Mouse (Mus musculus) hindlimb bud, embryonic 11.5 days (tissue): ENCODE results near the gene March7.

Source experiments
- DNase-seq: peaks from one replicate; pipeline ENCODE4 v3.0.0-alpha.2; 2012; ENCODE audit warnings: low read depth, low spot score; ENCODE audit errors: extremely low spot score

Gene March7

DNA sequence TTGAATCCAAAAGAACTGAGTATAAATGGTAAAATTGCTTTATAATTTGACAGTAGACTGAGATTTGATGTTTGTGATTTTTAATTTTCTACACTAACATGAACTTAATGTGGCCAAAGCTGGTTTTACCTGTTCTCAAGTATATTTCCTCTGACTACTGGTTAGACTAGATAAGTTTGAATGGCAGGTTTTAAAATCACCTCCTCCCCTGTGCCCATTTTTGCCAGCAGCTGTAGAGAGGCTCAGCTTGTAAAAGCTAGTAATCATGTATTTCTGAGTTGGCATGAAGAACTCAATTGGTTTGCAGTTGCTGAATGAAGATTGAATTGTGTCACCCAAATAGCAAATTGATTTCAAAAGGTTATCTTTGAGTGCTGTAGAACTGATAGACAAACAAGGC is 2.8 kb downstream of the March7 start:
- DNase-seq: no peak

DNA sequence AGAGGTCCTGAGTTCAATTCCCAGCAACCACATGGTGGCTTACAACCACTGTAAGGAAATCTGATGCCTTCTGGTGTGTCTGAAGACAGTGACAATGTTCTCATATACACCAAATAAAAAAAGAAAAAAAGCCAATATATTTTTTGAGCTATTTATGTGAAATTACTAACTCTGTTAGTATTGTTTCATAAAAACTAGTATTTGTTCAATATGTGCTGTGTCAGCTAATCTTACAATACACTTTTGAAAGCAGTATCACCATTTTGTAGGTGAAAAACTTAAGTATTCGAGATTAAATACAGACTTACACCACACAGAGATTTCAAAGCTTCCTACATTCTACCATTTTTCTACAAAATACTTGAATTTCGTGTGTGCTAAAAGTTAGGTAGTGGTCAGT is 5.0 kb downstream of the March7 start:
- no peak for DNase-seq

DNA sequence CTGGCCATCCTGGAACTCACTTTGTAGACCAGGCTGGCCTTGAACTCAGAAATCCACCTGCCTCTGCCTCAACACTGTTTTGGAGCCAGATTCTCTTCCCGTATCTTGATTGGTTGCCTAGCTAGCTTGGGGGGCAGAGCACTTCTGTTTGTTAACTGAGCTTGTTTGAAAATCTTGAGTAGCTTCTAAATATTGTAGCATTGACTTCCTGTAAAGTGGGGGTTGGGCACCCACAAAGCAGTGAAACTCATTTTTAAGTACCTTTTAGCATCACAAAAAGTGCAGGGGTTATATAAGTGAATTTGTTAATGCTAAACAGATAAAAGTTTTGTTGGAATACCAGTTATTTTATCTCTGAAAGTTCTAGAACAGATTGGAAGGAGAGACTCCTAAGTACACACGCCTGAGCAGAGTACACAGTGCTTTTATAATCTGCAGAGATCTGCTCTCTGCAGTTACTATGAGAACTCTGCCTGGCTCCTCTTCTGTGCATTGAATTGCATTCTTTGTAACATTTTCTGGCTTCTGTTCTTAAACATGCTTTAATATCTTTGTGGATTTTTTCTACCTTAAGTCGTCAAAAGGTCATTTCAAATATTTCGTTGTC is 7.0 kb downstream of the March7 start:
- no peak for DNase-seq

DNA sequence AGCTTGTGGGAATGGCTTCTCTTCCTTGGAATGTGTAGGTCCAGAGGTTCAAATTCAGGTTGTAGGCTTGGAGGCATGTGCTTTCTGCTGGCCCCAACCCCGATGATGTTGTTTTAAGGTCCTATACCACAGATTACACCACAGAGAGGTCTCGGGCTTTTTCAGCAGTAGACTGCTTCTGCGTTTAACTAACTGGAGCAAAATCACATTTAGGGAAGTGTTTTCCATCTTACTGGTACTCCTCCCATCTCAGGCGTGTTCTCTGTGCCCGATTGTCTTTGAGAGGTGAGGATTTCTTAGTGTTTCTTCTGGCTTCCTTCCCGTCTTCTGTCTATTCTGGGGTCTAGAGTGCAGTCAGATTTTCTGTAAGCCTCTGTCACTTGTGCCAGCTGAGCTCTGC is 7.9 kb downstream of the March7 start:
- no peak for DNase-seq

DNA sequence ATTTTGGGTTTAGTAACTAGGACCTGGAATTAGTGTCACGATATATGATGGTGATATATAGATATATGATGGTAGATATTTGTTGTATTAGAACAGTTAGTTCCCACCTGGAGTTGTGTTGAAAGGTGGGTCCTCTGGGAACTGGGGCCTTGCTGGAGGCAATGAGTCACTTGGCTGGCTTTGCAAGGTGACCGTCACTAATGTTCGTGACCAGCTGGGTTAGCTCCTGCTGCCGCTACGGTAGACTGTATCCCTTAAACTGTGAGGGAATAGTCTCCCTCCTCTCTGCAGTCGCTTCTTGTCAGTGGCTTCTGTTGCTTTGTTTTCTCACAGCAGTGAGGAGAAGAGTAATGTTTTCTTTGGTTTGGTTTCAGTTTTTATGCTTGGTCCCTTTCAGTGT is 11.5 kb downstream of the March7 start:
- DNase-seq: no peak

DNA sequence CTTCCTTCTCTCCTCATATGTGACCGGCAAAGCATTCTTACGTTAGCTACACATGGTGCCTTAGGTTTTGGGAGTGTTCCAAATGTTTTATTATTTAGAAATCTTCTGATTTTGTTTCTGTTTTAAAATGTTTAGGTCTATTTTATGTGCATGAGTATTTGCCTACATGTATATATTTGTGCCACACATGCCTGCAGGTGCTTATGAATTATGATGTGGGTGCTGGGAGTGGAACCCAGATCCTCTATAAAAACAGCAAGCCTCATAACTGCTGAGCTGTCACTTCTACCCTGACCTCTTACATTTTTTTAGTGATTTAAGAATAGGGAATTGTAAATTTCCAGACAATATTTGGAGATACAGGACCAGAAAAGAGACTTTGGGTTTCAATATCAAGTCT is 12.3 kb downstream of the March7 start:
- DNase-seq: no peak

DNA sequence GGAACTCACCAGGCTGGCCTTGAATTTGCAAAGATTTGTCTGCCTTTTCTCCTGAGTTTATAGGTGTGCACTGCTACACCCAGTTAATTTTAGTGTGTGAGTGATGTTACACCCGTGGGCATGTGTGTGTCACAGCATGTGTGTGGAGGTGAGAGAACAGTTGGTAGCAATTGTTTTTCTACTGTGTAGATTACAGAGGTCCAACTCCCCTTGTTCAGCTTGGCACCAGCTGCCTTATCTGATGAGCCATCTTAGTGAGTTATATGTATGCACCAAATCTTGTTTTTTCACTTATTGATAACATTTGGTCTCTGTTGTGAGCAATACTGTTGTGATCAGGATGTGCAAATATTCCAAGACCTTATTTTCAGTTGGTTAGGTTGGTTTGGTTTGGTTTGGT is 13.8 kb downstream of the March7 start:
- DNase-seq: no peak

DNA sequence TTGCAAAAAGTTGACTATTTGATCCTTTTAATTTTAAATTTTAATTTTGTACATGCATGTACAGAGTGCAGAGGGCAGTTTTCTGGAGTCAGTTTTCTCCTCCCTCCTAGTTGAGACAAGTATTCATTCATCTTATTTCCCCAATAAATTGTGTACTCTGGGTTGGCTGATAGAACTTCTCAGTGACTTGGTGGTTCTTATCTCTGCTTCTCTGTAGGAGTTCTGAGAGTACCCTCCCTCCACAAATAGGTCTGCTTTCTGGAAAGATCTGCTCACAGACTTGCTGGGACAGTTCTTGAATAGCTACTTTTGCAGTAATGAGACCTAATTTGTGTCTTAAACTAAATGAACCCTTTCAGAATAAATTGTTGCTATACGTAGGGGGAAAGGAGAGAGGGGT is 18.8 kb downstream of the March7 start:
- no peak for DNase-seq

DNA sequence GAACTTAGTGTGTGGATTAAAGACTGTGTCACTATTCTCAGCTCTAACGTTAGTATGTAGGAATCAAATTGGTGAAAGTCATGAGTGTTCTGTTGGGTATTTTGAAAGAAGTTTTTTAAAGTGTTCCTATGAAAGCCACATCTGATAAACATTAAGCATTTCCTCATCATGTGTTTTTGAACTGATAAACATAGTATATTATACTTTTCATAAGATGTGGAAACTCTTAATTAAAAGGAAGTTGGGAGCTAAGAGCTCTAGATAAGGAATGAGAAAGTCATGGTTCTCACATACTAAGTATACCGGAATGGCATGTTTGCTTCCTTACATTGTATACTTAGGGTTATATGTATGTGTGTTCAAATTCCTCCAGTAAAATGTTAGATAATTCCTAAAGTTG is 20.7 kb downstream of the March7 start:
- no peak for DNase-seq

DNA sequence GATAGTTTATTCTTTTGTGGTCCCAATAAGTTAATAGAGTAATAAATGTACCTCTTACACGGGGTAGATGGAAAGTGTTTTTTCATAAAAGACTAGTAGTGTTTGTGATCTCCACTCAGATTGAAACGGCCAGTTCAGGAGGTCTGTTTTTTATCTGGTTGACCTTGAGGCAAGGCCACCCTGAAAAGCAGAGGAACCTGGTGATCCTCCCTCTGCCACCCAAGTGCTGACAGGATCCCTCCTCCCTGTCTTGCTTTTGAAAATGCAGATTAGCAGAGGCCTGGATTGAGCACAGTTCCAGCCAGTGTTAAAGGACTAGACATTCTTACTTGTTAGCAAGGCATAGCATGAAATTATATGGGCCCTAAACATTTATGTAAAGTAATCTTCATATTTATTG is 23.5 kb downstream of the March7 start:
- no peak for DNase-seq

DNA sequence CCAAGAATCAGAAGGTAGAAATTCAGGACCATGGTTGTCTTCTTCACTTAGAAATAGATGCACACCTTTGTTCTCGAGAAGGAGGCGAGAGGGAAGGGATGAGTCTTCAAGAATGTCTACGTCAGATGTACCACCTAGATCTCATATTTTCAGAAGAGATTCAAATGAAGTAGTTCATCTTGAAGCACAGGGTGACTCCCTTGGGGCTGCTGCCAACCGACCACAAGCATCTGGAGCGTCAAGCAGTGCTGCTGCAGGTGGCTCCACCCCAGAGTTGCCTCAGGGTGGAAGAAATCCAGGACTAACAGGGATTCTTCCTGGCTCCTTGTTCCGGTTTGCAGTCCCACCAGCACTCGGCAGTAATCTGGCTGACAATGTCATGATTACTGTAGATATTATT is 24.8 kb downstream of the March7 start:
- DNase-seq: no peak

DNA sequence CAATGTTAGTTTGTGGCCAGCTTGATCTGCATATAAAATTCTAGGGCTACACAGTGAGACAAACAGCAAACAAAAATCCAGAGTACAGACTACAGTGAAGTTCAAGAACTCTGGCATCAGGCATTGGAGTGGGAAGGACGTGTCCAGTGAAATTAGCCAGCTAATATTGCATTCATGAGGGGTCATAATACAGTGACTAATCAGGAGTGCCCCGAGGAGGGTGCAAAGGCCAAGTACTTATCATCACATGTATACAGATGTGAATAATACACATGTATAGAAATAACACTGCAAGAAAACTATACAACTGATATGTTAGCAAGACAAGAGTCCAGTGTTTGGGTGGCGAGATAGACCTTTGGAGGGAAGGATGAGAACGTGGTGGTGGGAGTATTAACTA is 43.1 kb downstream of the March7 start:
- DNase-seq: no peak

DNA sequence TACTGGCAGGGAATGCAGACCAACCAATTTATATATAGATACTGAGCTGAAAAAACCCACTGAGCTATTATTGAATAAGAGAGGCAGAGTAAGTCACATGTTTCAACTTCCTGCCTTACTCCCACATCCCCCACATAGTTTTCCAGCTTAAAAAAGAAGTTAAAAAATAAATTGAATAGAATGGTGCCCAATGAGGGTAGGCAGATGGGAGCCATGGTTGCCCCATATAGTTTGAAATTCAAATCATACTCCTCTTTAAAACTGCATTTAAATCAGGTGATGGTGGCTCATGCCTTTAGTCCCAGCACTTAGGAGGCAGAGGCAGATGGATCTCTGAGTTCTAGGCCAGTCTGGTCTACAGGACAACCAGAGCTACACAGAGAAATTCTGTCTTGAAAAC is 43.8 kb downstream of the March7 start:
- no peak for DNase-seq

DNA sequence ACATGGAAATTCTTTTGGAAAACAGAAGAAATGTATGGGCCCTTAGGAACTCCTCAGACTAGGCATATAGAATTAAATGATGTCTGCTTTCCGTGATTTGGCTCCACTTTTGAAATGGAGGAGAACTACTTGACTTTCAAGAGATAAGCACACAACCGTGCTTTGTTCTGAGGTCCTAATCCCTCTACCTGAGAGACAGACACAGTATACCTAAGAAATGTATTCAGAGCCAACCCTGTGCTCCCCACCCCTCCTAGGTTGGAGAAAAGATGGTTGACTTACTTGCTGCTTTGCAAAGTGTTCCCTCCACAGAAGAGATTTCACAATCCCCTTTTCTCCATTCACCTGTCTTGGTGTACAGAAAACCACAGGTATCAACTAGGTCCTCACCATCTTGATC is 47.1 kb downstream of the March7 start:
- no peak for DNase-seq

DNA sequence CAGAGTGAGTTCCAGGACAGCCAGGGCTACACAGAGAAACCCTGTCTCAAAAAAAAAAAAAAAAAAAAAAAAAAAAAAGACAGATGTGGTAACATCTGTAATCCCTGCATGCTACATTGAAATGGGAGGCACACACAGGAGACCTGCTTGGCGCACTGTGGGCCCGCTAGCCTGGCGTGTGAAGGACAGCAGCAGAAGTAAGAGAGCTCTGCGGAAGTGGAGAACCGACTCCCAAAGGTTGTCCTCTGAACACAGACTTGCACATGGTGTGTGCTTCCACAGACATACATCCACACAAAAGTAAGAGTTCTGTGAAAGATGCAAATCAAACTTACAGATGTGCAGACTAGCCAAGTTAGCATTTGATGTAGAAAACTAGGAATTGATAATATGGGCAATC is 49.5 kb downstream of the March7 start:
- no peak for DNase-seq

DNA sequence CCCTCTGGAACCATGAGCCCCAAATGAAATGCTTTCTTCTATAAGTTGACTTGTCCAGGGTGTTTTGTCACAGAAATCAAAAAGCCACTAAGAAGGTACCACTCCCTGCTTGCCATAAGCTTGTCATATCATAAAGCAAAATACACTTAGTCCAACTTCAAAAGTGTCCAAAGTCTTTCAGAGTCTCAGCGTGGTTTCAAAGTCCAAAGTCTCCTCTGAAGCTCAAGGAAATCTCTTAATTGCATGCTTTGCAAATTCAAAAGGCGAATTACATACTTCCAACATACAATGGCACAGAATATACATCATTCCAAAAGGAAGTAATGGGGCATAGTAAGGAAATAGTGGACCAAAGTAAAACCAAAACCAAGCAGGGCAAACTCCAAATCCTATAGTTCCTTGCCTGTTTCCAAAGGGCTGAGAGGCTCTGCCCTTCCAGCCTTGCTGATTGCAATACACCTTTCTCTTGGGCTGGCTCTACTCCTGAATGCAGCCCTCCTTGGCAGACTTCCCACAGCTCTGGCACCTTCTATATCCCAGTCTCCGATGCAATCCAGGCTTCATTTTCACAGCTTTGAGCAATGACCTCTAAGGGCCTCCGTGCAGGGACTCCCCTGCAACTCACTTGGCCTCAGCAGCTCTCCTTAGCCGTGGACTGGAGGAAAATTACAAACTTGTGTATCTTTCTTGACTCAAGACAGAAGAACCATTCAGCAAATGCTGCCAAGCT is 51.1 kb downstream of the March7 start:
- no peak for DNase-seq

DNA sequence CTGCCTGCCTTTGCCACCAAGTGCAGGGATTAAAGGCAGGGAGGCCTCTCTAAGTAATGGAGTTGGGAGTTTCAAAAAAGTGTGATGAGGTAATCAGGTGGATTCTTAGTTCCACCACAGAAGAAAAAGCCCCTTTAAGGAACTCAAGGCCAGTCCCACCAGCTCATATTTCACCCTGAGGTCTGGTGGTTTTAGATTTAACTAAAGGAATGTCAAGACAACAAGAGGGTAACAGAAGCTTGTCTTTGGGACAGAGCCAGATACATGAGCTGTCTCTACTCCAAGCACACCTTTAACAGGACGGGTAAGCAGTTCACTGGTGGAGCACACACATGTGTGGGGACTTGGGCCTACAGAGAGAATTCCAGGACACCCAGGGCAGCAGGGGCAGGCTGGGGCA is 57.9 kb downstream of the March7 start:
- DNase-seq: no peak

DNA sequence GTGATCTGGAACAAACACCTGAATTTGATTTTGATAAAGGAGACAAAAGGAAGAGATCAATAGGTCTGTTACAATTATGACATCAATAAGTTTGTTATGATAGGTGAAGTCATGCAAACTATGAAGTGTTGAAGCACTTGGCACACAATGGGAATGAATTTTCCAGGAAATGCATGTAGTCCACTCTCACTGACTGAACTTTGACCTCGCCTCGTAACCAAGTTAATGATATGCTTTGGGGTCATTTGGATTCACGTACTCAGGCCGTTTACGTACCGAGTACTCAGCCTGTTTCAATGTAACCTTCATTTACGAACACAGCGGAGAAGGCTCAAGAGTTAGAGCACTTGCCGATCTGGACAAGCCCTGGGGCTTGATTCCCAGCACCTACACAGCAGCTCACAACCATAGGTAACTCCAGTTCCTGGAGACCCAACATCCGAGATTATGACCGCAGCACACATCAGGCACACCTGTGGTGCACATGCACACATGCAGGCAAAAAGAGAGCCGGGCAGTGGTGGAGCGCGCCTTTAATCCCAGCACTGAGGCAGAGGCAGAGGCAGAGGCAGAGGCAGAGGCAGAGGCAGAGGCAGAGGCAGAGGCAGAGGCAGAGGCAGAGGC is 60.3 kb downstream of the March7 start:
- DNase-seq: no peak

DNA sequence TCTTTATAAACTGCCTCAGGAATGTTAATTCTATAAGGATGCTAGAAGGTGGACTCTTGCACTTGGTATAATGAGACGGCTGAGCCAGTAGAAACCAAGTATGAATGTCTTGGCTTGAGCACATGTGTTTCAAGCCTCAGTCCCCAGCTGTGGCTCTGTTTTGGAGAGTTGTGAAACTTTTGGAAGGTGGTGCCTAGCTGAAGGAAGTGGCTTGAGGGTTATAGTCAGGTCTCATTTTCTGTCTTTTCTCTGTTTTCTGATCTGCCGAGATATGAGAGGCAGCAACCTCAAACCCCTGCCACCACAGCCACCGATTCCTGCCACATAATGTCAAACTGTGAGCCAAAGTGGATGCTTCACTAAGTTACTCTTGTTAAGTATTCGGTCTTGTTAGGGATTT is 68.9 kb downstream of the March7 start:
- no peak for DNase-seq

DNA sequence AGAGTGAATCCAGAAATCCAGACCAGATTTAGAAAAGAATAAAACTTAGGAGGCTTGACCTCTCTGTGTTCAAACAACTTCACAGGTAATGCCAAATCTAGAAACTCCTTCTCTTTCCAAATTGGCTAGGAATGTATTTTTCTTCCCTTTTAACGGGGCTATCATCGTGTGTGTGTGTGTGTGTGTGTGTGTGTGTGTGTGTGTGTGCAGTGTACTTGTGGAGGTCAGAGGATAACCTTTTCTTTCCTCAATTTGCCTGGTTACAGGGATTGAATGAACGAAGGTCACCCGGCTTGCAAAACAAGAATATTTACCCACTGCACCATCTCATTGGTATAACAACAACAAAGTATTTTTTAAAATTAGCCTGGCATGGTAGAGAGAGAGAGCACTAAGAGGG is 72.9 kb downstream of the March7 start:
- no peak for DNase-seq

DNA sequence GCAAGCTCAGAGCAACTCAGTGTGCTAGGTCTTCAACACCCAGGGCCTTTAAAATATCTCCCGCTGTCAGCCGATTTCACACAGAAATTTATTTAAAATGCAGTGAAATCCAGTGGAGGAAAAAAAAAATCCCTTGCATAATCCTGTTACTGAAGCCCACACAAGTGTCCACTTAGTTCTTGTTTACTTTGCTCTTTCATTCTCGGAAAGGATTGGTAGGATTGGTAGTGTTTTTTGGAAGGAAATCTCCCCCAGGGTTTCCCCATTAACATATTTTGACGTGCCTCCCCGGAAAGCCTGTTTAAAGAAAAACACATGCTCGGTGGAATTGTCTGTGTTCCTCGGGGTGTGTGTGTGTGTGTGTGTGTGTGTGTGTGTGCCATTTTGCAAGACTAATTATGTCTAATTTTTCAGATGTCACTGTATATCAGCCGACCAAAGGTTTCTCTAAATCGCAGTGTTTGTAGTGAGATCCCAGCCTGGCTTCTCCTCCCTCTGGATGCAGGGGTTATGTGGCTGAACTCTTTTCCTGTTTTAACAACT is 73.6 kb downstream of the March7 start:
- DNase-seq: no peak

DNA sequence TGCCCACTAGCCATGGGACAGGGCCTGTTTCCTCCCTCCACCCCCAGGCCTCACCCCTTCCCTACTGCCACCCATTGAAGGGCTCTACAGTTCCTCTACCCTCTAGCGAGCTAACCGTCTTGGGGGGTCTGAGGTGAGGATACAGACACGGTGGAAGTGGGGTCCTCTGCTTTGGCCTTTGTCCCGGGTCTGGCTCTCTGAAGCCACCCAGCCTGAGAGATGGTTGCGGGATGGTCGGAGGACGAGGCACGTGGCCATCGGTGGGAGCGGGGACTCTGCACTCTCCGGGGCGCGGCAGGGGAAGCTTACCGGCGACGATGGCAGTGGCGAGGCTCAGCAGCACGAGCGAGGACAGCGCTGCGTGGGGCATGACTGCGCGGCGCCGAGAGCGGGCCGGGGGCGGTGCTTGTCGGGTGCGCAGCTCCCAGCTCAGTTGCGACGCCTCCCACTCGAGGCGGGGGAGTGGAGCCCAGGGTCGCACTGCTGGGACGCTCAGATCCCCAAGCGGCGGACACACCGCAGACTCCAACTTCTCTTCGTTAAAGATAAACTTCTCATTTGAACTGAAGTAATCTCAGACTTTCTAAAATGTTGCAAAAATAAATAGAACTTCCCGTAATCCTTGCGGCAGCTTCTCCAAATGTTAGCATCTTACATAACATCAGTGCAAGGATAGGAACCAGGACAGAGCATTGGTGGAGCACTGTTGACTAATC is 74.2 kb downstream of the March7 start:
- DNase-seq: no peak
